Mouse (Mus musculus) hindbrain, embryonic 11.5 days (tissue): ENCODE data around the gene Foxe1. TPM values are rescaled to one million over a fixed set of nuclear protein-coding genes. Genes with fewer than 3 reads are reported as not detected.

Experiments
- ATAC-seq: fragments of 200-750 bp; cut with Nextera tagmentation; 2 replicates; pipeline ENCODE4 v1.8.0; 2017; ENCODE audit warnings: mild to moderate bottlenecking, moderate TSS enrichment, moderate library complexity; ENCODE audit not compliant: low FRiP score
- DNase-seq: peaks from one replicate; pipeline ENCODE4 v3.0.0-alpha.2; 2015; ENCODE audit warnings: low spot score
- H3K27ac ChIP-seq: fragments of 300-500 bp; sonication (generic); 2 replicates; pipeline ENCODE4 v1.5.1; 2014; ENCODE audit warnings: mild to moderate bottlenecking, low read depth, low read length
- H3K27me3 ChIP-seq: fragments of 300-500 bp; sonication (generic); 2 replicates; pipeline ENCODE4 v1.6.1; 2014; ENCODE audit warnings: mild to moderate bottlenecking, low read length, moderate library complexity, mixed read lengths; ENCODE audit not compliant: control insufficient read depth, insufficient read depth
- H3K36me3 ChIP-seq: fragments of 300-500 bp; sonication (generic); 2 replicates; pipeline ENCODE4 v1.6.1; 2014; ENCODE audit warnings: mild to moderate bottlenecking, low read length, moderate library complexity, mixed read lengths; ENCODE audit not compliant: control insufficient read depth, insufficient read depth
- H3K4me1 ChIP-seq: fragments of 300-500 bp; sonication (generic); replicated peaks from 2 replicates; pipeline ENCODE4 v1.6.1; 2014; ENCODE audit warnings: low read length, mixed read lengths; ENCODE audit not compliant: control insufficient read depth, insufficient read depth
- H3K4me2 ChIP-seq: fragments of 300-500 bp; sonication (generic); replicated peaks from 2 replicates; pipeline ENCODE4 v1.6.1; 2014; ENCODE audit warnings: mild to moderate bottlenecking, low read depth, low read length
- H3K4me3 ChIP-seq: fragments of 300-500 bp; sonication (generic); 2 replicates; pipeline ENCODE4 v1.5.1; 2014; ENCODE audit warnings: low read depth, low read length
- H3K9ac ChIP-seq: fragments of 300-500 bp; sonication (generic); 2 replicates; pipeline ENCODE4 v1.6.1; 2014; ENCODE audit warnings: low read depth, low read length
- H3K9me3 ChIP-seq: fragments of 300-500 bp; sonication (generic); 2 replicates; pipeline ENCODE4 v1.6.1; 2016; ENCODE audit warnings: low read length; ENCODE audit not compliant: control insufficient read depth
- WGBS: fragments of 180-500 bp; shearing (Covaris S2); extraction: QIAGEN DNeasy Blood & Tissue Kit; methylation state at CpG from one replicate; pipeline ENCODE4 v1.1.7; 2014; 5-methylcytosine and 5-hydroxymethylcytosine counted together
- polyA plus RNA-seq: library from polyadenylated mRNA; unstranded; fragments of >200 nt; fragmentation: Nextera tagmentation; extraction: Ambion mirVana; gene quantifications from 2 replicates; pipeline ENCODE4 v1.2.1, GENCODE M21; 2014

The Foxe1 gene
- polyA plus RNA-seq, 1 experiment from 2014 or later: 0.48 TPM

DNA sequence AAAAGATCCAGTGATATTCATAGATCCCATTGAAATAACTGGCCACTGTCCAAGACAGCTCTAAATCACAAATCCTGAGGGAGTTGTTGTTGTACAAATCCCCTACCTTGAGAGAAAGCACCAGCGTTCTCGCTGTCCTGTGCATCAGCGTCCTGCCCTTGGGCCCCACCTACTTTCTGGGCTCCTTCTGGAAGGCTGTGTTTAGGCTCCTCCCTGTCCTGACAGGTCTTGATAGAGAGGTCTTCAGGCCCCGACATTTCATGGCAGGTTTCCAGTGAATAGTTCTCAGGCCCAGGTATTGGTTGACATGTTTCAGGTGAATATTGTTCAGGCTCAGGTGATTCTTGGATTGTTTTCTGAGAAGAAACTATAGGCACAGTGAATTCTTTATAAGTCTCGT, 52.3 kb downstream of the Foxe1 start:
- Histone ChIP-seq H3K4me2 (no peak overlapping the region), H3K36me3 (no peaks in the 10 kb centered on the region), H3K4me1 (no peaks in the 10 kb centered on the region), H3K27ac (no peak overlapping the region), H3K4me3 (no peak overlapping the region), H3K27me3 (no peaks in the 10 kb centered on the region), H3K9me3 (no peaks in the 10 kb centered on the region), H3K9ac (no peak overlapping the region)
- ATAC-seq: no peak
- 41% methylated on average over 5 of the region's 5 CpGs for WGBS
- DNase-seq: no peak

Other genes with a start within 250 kb of the Foxe1 start
- 124 and 139 TPM in 2 replicates for gene Ncbp1, start 205.0 kb upstream of the Foxe1 start, polyA plus RNA-seq
- gene Tstd2, start 204.9 kb upstream of the Foxe1 start, polyA plus RNA-seq: 39.3 and 41.4 TPM in 2 replicates
- gene Xpa, start 147.3 kb upstream of the Foxe1 start, polyA plus RNA-seq: 27.7 and 29.7 TPM in 2 replicates
- gene Trmo, start 45.8 kb downstream of the Foxe1 start, polyA plus RNA-seq: 9.9 and 10.6 TPM in 2 replicates
- 16.1 and 22.3 TPM in 2 replicates for gene Hemgn, start 69.9 kb downstream of the Foxe1 start, polyA plus RNA-seq
- gene Anp32b, start 107.3 kb downstream of the Foxe1 start, polyA plus RNA-seq: 271 and 285 TPM in 2 replicates
- gene Nans, start 145.6 kb downstream of the Foxe1 start, polyA plus RNA-seq: 79.7 and 88.4 TPM in 2 replicates
- gene Trim14, start 192.5 kb downstream of the Foxe1 start, polyA plus RNA-seq: 0.84 and 1.0 TPM in 2 replicates